Mouse (Mus musculus): ENCODE data around the gene Fgf6. TPM values are rescaled to one million over a fixed set of nuclear protein-coding genes. Genes with fewer than 3 reads are reported as not detected.

Gene Fgf6
- polyA plus RNA-seq, 1 experiment from 2014 or later = not detected

- H3K4me3 ChIP-seq (ENCODE audit: low read depth, low read length) = no peak overlapping the region
- H3K27me3 ChIP-seq (replicated peaks; ENCODE audit: control insufficient read depth, insufficient read depth, low read length) = no peaks in the 10 kb centered on the region
- no peaks in the 10 kb centered on the region for H3K9me3 ChIP-seq (replicated peaks; ENCODE audit: control insufficient read depth, low read length)
- no peaks in the 10 kb centered on the region for H3K4me1 ChIP-seq (ENCODE audit: control insufficient read depth, insufficient read depth, low read length)
- no peak overlapping the region for H3K9ac ChIP-seq (ENCODE audit: low read length)
- H3K4me2 ChIP-seq (ENCODE audit: low read length) = no peak overlapping the region
- ATAC-seq (no peak), DNase-seq (ENCODE audit: low spot score) (no peak)
- WGBS = 80% methylated on average over 4 of the region's 4 CpGs
- H3K36me3 ChIP-seq (ENCODE audit: control insufficient read depth, insufficient read depth, low read length) = no peaks in the 10 kb centered on the region
- H3K27ac ChIP-seq (ENCODE audit: low read depth, low read length) = no peak overlapping the region
Measured at GRCm38 (mm10) chr6:127059975-127060374, 44.6 kb downstream of the Fgf6 start.

- no peak overlapping the region for H3K4me3 ChIP-seq (ENCODE audit: low read depth, low read length)
- H3K27me3 ChIP-seq (replicated peaks; ENCODE audit: control insufficient read depth, insufficient read depth, low read length) = 0 out of 2 replicates have a peak, but pooled peaks cover 2% of the 10 kb centered on the region
- H3K9ac ChIP-seq (ENCODE audit: low read length) = no peak overlapping the region
- 78% methylated on average over 3 of the region's 3 CpGs for WGBS
- no peak overlapping the region for H3K4me2 ChIP-seq (ENCODE audit: low read length)
- H3K36me3 ChIP-seq (ENCODE audit: control insufficient read depth, insufficient read depth, low read length) = no peaks in the 10 kb centered on the region
- no peak for ATAC-seq
- no peaks in the 10 kb centered on the region for H3K4me1 ChIP-seq (ENCODE audit: control insufficient read depth, insufficient read depth, low read length)
- DNase-seq (ENCODE audit: low spot score) = no peak
- no peak overlapping the region for H3K27ac ChIP-seq (ENCODE audit: low read depth, low read length)
- no peaks in the 10 kb centered on the region for H3K9me3 ChIP-seq (replicated peaks; ENCODE audit: control insufficient read depth, low read length)
Measured at GRCm38 (mm10) chr6:127063915-127064314, 48.5 kb downstream of the Fgf6 start.

DNA sequence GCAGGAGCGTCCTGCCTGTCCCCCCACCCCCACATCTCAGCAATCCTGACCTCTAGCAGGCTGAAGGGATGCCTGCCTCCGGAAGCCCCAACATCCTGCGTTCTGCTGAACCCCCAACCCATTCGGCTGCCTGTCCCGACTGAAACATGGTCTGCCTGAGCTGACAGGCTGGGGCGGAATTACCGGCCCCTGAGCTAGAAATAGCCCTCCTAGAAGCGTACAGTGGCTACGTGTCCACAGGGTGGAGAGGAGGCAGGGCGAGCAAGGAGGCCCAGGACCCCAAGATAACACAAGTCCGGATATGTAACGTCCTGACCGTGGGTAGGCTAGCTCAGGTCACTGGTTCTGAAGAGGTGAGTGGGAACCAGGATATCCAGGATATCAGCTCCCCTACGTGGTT is 49.4 kb downstream of the Fgf6 start:
- ATAC-seq (no peak), DNase-seq (ENCODE audit: low spot score) (no peak)
- no peak overlapping the region for H3K4me3 ChIP-seq (ENCODE audit: low read depth, low read length)
- no peaks in the 10 kb centered on the region for H3K9me3 ChIP-seq (replicated peaks; ENCODE audit: control insufficient read depth, low read length)
- no peaks in the 10 kb centered on the region for H3K4me1 ChIP-seq (ENCODE audit: control insufficient read depth, insufficient read depth, low read length)
- H3K27me3 ChIP-seq (replicated peaks; ENCODE audit: control insufficient read depth, insufficient read depth, low read length) = 0 out of 2 replicates have a peak, but pooled peaks cover 2% of the 10 kb centered on the region
- 10% methylated on average over 14 of the region's 14 CpGs for WGBS
- H3K36me3 ChIP-seq (ENCODE audit: control insufficient read depth, insufficient read depth, low read length) = no peaks in the 10 kb centered on the region
- no peak overlapping the region for H3K27ac ChIP-seq (ENCODE audit: low read depth, low read length)
- H3K4me2 ChIP-seq (ENCODE audit: low read length) = no peak overlapping the region
- peak overlapping the region; percentile 22 for H3K9ac ChIP-seq (ENCODE audit: low read length)

- Histone ChIP-seq H3K9me3 (replicated peaks; ENCODE audit: control insufficient read depth, low read length) (no peaks in the 10 kb centered on the region), H3K36me3 (ENCODE audit: control insufficient read depth, insufficient read depth, low read length) (no peaks in the 10 kb centered on the region), H3K4me2 (ENCODE audit: low read length) (no peak within 1 kb of the TSS), H3K27ac (ENCODE audit: low read depth, low read length) (no peak within 1 kb of the TSS), H3K4me1 (ENCODE audit: control insufficient read depth, insufficient read depth, low read length) (no peaks in the 10 kb centered on the region), H3K27me3 (replicated peaks; ENCODE audit: control insufficient read depth, insufficient read depth, low read length) (no peaks in the 10 kb centered on the region), H3K4me3 (ENCODE audit: low read depth, low read length) (no peak within 1 kb of the TSS), H3K9ac (ENCODE audit: low read length) (no peak within 1 kb of the TSS)
- no peak for ATAC-seq
- DNase-seq (ENCODE audit: low spot score) = no peak
- 8% methylated on average over 5 of the region's 5 CpGs for WGBS
Measured at GRCm38 (mm10) chr6:127072817-127073216, 57.4 kb downstream of the Fgf6 start, which contains the start of gene Fgf23. TSS of gene Fgf23 (plus strand) at chr6:127072902.

Other genes with a start within 250 kb of the Fgf6 start
- 184 and 204 TPM in 2 replicates for gene Ndufa9, start 166.4 kb upstream of the Fgf6 start, polyA plus RNA-seq (2014; fragmentation: Nextera tagmentation; extraction: Ambion mirVana)
- gene Akap3, start 162.5 kb upstream of the Fgf6 start, polyA plus RNA-seq (2014; fragmentation: Nextera tagmentation; extraction: Ambion mirVana) = 0.07 and 0.09 TPM in 2 replicates
- gene Dyrk4, start 93.7 kb upstream of the Fgf6 start, polyA plus RNA-seq (2014; fragmentation: Nextera tagmentation; extraction: Ambion mirVana) = 0.10 TPM in 1 of 2 replicates, not detected in the other
- gene Rad51ap1, start 76.0 kb upstream of the Fgf6 start, polyA plus RNA-seq (2014; fragmentation: Nextera tagmentation; extraction: Ambion mirVana) = 28.3 and 33.6 TPM in 2 replicates
- 29.0 and 33.0 TPM in 2 replicates for gene D6Wsu163e, start 75.6 kb upstream of the Fgf6 start, polyA plus RNA-seq (2014; fragmentation: Nextera tagmentation; extraction: Ambion mirVana)
- 0.09 and 0.11 TPM in 2 replicates for gene Fgf23, start 57.3 kb downstream of the Fgf6 start, polyA plus RNA-seq (2014; fragmentation: Nextera tagmentation; extraction: Ambion mirVana)
- 7.4 and 8.1 TPM in 2 replicates for gene Tigar, start 94.0 kb downstream of the Fgf6 start, polyA plus RNA-seq (2014; fragmentation: Nextera tagmentation; extraction: Ambion mirVana)
- 1,278 and 1,343 TPM in 2 replicates for gene Ccnd2, start 136.6 kb downstream of the Fgf6 start, polyA plus RNA-seq (2014; fragmentation: Nextera tagmentation; extraction: Ambion mirVana)